ENCODE assay signal across 15 mouse cellular contexts in genomic region chr1:33470222-33470621, GRCm38 (mm10).
ATAC-seq lines count a peak whose summit lies in the region.
"Had no signal": no experiment of that assay in that cellular context is flagged by ENCODE, and none has a peak within 500 bp of the region (broad histone marks: within the 10 kb centered on the region; RNA-seq: fewer than 3 reads in every experiment).

No protein-coding gene starts in this region.

- H3K36me3 ChIP-seq in hindbrain, embryonic 15.5 days, result no peaks in the 10 kb centered on the region
- H3K36me3 ChIP-seq in hindbrain, embryonic 13.5 days, result no peaks in the 10 kb centered on the region
- H3K36me3 ChIP-seq in megakaryocyte, embryonic 14.5 days (replicated peaks; ENCODE audit: low read length), result peaks cover 33% of the 10 kb centered on the region
- H3K36me3 ChIP-seq: embryonic facial prominence, embryonic 13.5 days; forebrain, embryonic 12.5 days; hindbrain, embryonic 12.5 days had no signal

- H3K27me3 ChIP-seq in hindbrain, embryonic 15.5 days, result no peaks in the 10 kb centered on the region
- no peaks in the 10 kb centered on the region for H3K27me3 ChIP-seq in hindbrain, embryonic 13.5 days
- H3K27me3 ChIP-seq in megakaryocyte, embryonic 14.5 days (replicated peaks), result no peaks in the 10 kb centered on the region
- H3K27me3 ChIP-seq: CH12.LX; embryonic facial prominence, embryonic 13.5 days; forebrain, embryonic 12.5 days; heart, embryonic 13.5 days; hindbrain, embryonic 12.5 days; Patski had no signal

- WGBS in hindbrain, embryonic 15.5 days, result 90% methylated on average over 8 of the region's 8 CpGs
- WGBS in hindbrain, embryonic 13.5 days, result 92% methylated on average over 8 of the region's 8 CpGs

- no peak overlapping the region for H3K4me3 ChIP-seq in hindbrain, embryonic 15.5 days
- no peak overlapping the region for H3K4me3 ChIP-seq in hindbrain, embryonic 13.5 days
- peak overlapping the region; percentile 34 for H3K4me3 ChIP-seq in megakaryocyte, embryonic 14.5 days (replicated peaks)
- H3K4me3 ChIP-seq: embryonic facial prominence, embryonic 13.5 days; forebrain, embryonic 12.5 days; gastrocnemius, adult 2 months; heart, embryonic 13.5 days; hindbrain, embryonic 12.5 days had no signal

- H3K4me1 ChIP-seq in hindbrain, embryonic 15.5 days (replicated peaks), result no peaks in the 10 kb centered on the region
- H3K4me1 ChIP-seq in hindbrain, embryonic 13.5 days (replicated peaks), result no peaks in the 10 kb centered on the region
- peaks cover 17% of the 10 kb centered on the region for H3K4me1 ChIP-seq in megakaryocyte, embryonic 14.5 days
- H3K4me1 ChIP-seq: embryonic facial prominence, embryonic 13.5 days; forebrain, embryonic 12.5 days; hindbrain, embryonic 12.5 days had no signal

- no peak overlapping the region for H3K27ac ChIP-seq in hindbrain, embryonic 15.5 days (replicated peaks)
- H3K27ac ChIP-seq in hindbrain, embryonic 13.5 days, result no peak overlapping the region
- H3K27ac ChIP-seq: embryonic facial prominence, embryonic 13.5 days; forebrain, embryonic 12.5 days; gastrocnemius, adult 2 months; heart, embryonic 13.5 days; hindbrain, embryonic 12.5 days had no signal

- no peaks in the 10 kb centered on the region for H3K9me3 ChIP-seq in hindbrain, embryonic 15.5 days
- H3K9me3 ChIP-seq in hindbrain, embryonic 13.5 days, result no peaks in the 10 kb centered on the region
- H3K9me3 ChIP-seq in megakaryocyte, embryonic 14.5 days, result no peaks in the 10 kb centered on the region
- H3K9me3 ChIP-seq: embryonic facial prominence, embryonic 13.5 days; forebrain, embryonic 12.5 days; heart, embryonic 13.5 days; hindbrain, embryonic 12.5 days had no signal

- ATAC-seq in hindbrain, embryonic 15.5 days (ENCODE audit: low FRiP score, low read depth), result peak; percentile 61; the same call in 1 of the 2 replicates
- no peak for ATAC-seq in hindbrain, embryonic 13.5 days (ENCODE audit: low FRiP score)
- no peak for ATAC-seq in megakaryocyte, adult 5-6 weeks (ENCODE audit: poor library complexity, severe bottlenecking)
- peak; percentile 55; the same call in 1 of the 2 replicates for ATAC-seq in common myeloid progenitor, adult 5-6 weeks (replicated peaks; ENCODE audit: low read depth, poor library complexity, severe bottlenecking)
- peak; percentile 29; the same call in 1 of the 2 replicates for ATAC-seq in megakaryocyte progenitor cell, adult 5-6 weeks (replicated peaks; ENCODE audit: poor library complexity)
- ATAC-seq: activated CD4-positive, CD25-positive, alpha-beta regulatory T cell, adult 4 months; forebrain, embryonic 16.5 days; Patski had no signal

- no peak overlapping the region for H3K4me2 ChIP-seq in hindbrain, embryonic 15.5 days
- no peak overlapping the region for H3K4me2 ChIP-seq in hindbrain, embryonic 13.5 days
- H3K4me2 ChIP-seq: embryonic facial prominence, embryonic 13.5 days; forebrain, embryonic 12.5 days; heart, embryonic 13.5 days; hindbrain, embryonic 12.5 days had no signal

- no peak overlapping the region for H3K9ac ChIP-seq in hindbrain, embryonic 15.5 days
- no peak overlapping the region for H3K9ac ChIP-seq in hindbrain, embryonic 13.5 days
- H3K9ac ChIP-seq: embryonic facial prominence, embryonic 13.5 days; forebrain, embryonic 12.5 days; heart, embryonic 13.5 days; hindbrain, embryonic 12.5 days had no signal

Comparison
In these comparisons a context has a peak if more than half of its experiments do, and no peak if none do; other contexts are left out.
1. ATAC-seq: peak in hindbrain, embryonic 15.5 days (single experiment), common myeloid progenitor, adult 5-6 weeks (single experiment) and megakaryocyte progenitor cell, adult 5-6 weeks (single experiment); none in hindbrain, embryonic 13.5 days (single experiment) and megakaryocyte, adult 5-6 weeks (single experiment).